Mouse (Mus musculus): ENCODE results near the gene Agtrap. TPM values are rescaled to one million over a fixed set of nuclear protein-coding genes. Genes with fewer than 3 reads are reported as not detected.
"Not testable (repeated sequence)": the region's sequence is repeated elsewhere in the genome, so short reads cannot be mapped to it uniquely, and the experiment has no call there.

Agtrap gene
- total RNA-seq, 2 experiments from 2014 or later, result 24.8 to 27.4 TPM

- no peak for DNase-seq
Measured at GRCm38 (mm10) chr4:148044113-148044512, 43.7 kb downstream of the Agtrap start.

GRCm38 (mm10) chr4:148043327-148043726, 44.5 kb downstream of the Agtrap start:
- DNase-seq, result not testable (repeated sequence)

- peak; percentile 45 for DNase-seq
Measured at GRCm38 (mm10) chr4:148041611-148042191, 46.1 kb downstream of the Agtrap start.

GRCm38 (mm10) chr4:148040933-148041610, 46.8 kb downstream of the Agtrap start:
- peak; percentile 75 for DNase-seq

GRCm38 (mm10) chr4:148040029-148040830, 47.6 kb downstream of the Agtrap start:
- no peak for DNase-seq

- DNase-seq, result no peak
Measured at GRCm38 (mm10) chr4:148039254-148040028, 48.4 kb downstream of the Agtrap start.

- peak; percentile 100 for DNase-seq
Measured at GRCm38 (mm10) chr4:148038600-148039253, 49.1 kb downstream of the Agtrap start, which contains the start of the genes Clcn6 and Mthfr. Gene Clcn6, minus strand, starts transcription at chr4:148038821. Gene Mthfr, plus strand, starts transcription at chr4:148039077.

GRCm38 (mm10) chr4:148038079-148038599, 49.7 kb downstream of the Agtrap start:
- no peak for DNase-seq

GRCm38 (mm10) chr4:148035440-148035839, 52.4 kb downstream of the Agtrap start:
- DNase-seq, result no peak

GRCm38 (mm10) chr4:148033858-148034410, 53.9 kb downstream of the Agtrap start:
- DNase-seq, result no peak

- no peak for DNase-seq
Measured at GRCm38 (mm10) chr4:148030506-148030905, 57.3 kb downstream of the Agtrap start.

GRCm38 (mm10) chr4:148029297-148029696, 58.5 kb downstream of the Agtrap start:
- no peak for DNase-seq

Other genes starting within 250 kb of the Agtrap start
- gene Zfp933, start 239.7 kb downstream of the Agtrap start, total RNA-seq (2021), result 10 to 100 TPM in 1 of 2 experiments, 1 to 10 TPM in 1; 9.1 to 12.6 TPM
- 10 to 100 TPM; 17.8 to 21.7 TPM for gene Miip, start 219.2 kb downstream of the Agtrap start, total RNA-seq (2021)
- 10 to 100 TPM in 1 of 2 experiments, 1 to 10 TPM in 1; 9.9 to 11.7 TPM for gene Fv1, start 219.1 kb downstream of the Agtrap start, total RNA-seq (2021)
- gene Mfn2, start 183.3 kb downstream of the Agtrap start, total RNA-seq (2021), result 100 to 1,000 TPM; 505 to 526 TPM
- gene Plod1, start 151.3 kb downstream of the Agtrap start, total RNA-seq (2021), result 10 to 100 TPM; 80.9 to 82.5 TPM
- gene 2510039O18Rik, start 147.1 kb downstream of the Agtrap start, total RNA-seq (2021), result 10 to 100 TPM; 46.8 to 49.3 TPM
- gene Nppb, start 102.2 kb downstream of the Agtrap start, total RNA-seq (2021), result 100 to 1,000 TPM; 736 to 787 TPM
- 1,000 to 10,000 TPM; 1,585 to 1,953 TPM for gene Nppa, start 87.3 kb downstream of the Agtrap start, total RNA-seq (2021)
- gene Clcn6, start 49.2 kb downstream of the Agtrap start, total RNA-seq (2021), result 10 to 100 TPM; 15.8 to 16.3 TPM
- gene Mthfr, start 49.0 kb downstream of the Agtrap start, total RNA-seq (2021), result 10 to 100 TPM; 14.1 to 14.3 TPM
- 10 to 100 TPM; 17.9 to 19.9 TPM for gene Mad2l2, start 42.4 kb upstream of the Agtrap start, total RNA-seq (2021)
- not detected for gene Draxin, start 42.7 kb upstream of the Agtrap start, total RNA-seq (2021)
- 10 to 100 TPM; 24.7 to 26.3 TPM for gene Fbxo6, start 64.1 kb upstream of the Agtrap start, total RNA-seq (2021)
- 10 to 100 TPM; 18.2 to 22.7 TPM for gene Fbxo44, start 72.5 kb upstream of the Agtrap start, total RNA-seq (2021)
- gene Fbxo2, start 72.6 kb upstream of the Agtrap start, total RNA-seq (2021), result under 1 TPM in 1 of 2 experiments, not detected in 1; 0.27 TPM
- under 1 TPM; 0.14 to 0.19 TPM for gene Disp3, start 199.9 kb upstream of the Agtrap start, total RNA-seq (2021)